Mouse (Mus musculus) kidney, embryonic 15.5 days (tissue): ENCODE results near the gene Lrp5. TPM values are rescaled to one million over a fixed set of nuclear protein-coding genes. Genes with fewer than 3 reads are reported as not detected.

Experiments
- ATAC-seq: fragments of 200-750 bp; cut with Nextera tagmentation; replicated peaks from 2 replicates; pipeline ENCODE4 v1.8.0; 2017; ENCODE audit warnings: moderate TSS enrichment; ENCODE audit not compliant: low FRiP score
- H3K27ac ChIP-seq: fragments of 300-500 bp; sonication (generic); 2 replicates; pipeline ENCODE4 v1.5.1; 2015; ENCODE audit warnings: mild to moderate bottlenecking, inconsistent platforms
- H3K27me3 ChIP-seq: fragments of 300-500 bp; sonication (generic); 2 replicates; pipeline ENCODE4 v1.6.1; 2015; ENCODE audit warnings: inconsistent platforms
- H3K36me3 ChIP-seq: fragments of 300-500 bp; sonication (generic); 2 replicates; pipeline ENCODE4 v1.6.1; 2015; ENCODE audit warnings: inconsistent platforms
- H3K4me1 ChIP-seq: fragments of 300-500 bp; sonication (generic); 2 replicates; pipeline ENCODE4 v1.6.1; 2015; ENCODE audit warnings: inconsistent platforms
- H3K4me2 ChIP-seq: fragments of 300-500 bp; sonication (generic); 2 replicates; pipeline ENCODE4 v1.6.1; 2015; ENCODE audit warnings: moderate library complexity, mild to moderate bottlenecking, inconsistent platforms
- H3K4me3 ChIP-seq: fragments of 300-500 bp; sonication (generic); replicated peaks from 2 replicates; pipeline ENCODE4 v1.5.1; 2015; ENCODE audit warnings: mild to moderate bottlenecking, inconsistent platforms
- H3K9ac ChIP-seq: fragments of 300-500 bp; sonication (generic); 2 replicates; pipeline ENCODE4 v1.6.1; 2015; ENCODE audit warnings: mild to moderate bottlenecking, inconsistent platforms
- H3K9me3 ChIP-seq: fragments of 300-500 bp; sonication (generic); replicated peaks from 2 replicates; pipeline ENCODE4 v1.6.1; 2016; ENCODE audit warnings: inconsistent platforms
- WGBS: fragments of 180-500 bp; shearing (Covaris S2); methylation state at CpG from one replicate; pipeline ENCODE4 v1.1.7; 2015; ENCODE audit warnings: mixed read lengths; 5-methylcytosine and 5-hydroxymethylcytosine counted together
- polyA plus RNA-seq: library from polyadenylated mRNA; unstranded; fragments of >200 nt; fragmentation: Nextera tagmentation; extraction: Ambion mirVana; gene quantifications from 2 replicates; pipeline ENCODE4 v1.2.1, GENCODE M21; 2015

Lrp5 gene
- 5.8 and 6.9 TPM in 2 replicates for polyA plus RNA-seq

DNA sequence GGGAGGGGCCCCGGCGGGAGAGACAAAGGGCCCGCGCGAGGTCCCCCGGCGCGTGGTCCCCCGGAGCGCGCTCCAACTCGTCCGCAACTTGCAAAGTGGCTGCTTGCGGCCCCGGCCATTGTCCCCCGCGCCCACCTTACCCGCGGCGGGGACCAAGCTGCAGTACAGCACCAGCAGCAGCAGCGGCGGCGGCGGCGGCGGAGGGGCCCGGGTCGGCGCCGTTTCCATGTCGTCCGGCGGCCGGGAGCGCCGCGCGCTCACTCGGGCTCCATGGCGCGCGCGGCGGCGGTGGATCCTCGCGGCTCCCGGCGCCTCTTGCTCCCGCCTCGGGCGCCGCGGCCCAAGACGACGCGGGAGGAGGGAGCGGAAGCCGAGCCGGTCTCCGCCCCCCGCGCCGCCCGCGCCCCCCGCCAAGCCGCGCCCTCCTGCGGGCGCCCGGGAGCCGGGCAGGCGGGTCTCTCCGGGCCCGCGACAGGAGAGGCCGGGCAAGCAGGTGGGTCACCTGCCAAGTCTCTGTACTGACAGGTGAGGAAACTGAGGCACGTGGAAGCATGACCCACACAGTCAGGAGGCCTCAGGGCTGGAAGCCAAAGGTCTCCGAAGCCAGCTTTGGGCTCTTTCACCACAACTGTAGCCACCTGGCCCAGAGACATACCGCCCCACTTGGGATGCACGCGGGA is at the start of gene Lrp5:
Gene Lrp5 (minus strand): TSS at position 350 of the 680 bp plus-strand sequence.
- Histone ChIP-seq H3K4me1 (peaks cover 61% of the 10 kb centered on the region), H3K36me3 (no peaks in the 10 kb centered on the region), H3K9ac (peak within 1 kb of the TSS; percentile 97), H3K27me3 (no peaks in the 10 kb centered on the region), H3K4me2 (peak within 1 kb of the TSS; percentile 93), H3K4me3 (peak within 1 kb of the TSS; percentile 99), H3K9me3 (no peaks in the 10 kb centered on the region), H3K27ac (peak within 1 kb of the TSS; percentile 78)
- WGBS: under 1% methylated on average over 65 of the region's 83 CpGs
- peak; percentile 68 for ATAC-seq

DNA sequence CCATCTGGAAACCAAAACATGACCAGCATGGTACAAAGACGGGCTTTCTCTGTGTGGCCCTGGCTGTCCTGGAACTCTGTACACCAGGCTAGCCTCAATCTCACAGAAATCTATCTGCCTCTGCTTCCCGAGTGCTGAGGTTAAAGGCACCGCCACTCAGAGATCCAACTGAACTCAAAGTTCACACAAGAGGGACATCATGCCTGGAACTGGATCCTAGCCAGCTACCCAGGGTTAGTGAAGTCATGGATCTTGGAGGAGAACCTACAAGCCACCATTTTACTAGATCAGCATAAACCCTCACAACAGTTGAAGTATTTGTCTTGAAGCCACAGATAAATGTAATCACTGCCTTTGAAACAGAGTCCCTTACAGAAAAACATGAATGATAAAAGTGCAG is 49.6 kb upstream of the Lrp5 start:
- Histone ChIP-seq H3K9ac (no peak overlapping the region), H3K27ac (no peak overlapping the region), H3K9me3 (no peaks in the 10 kb centered on the region), H3K4me2 (no peak overlapping the region), H3K4me1 (no peaks in the 10 kb centered on the region), H3K4me3 (no peak overlapping the region), H3K27me3 (no peaks in the 10 kb centered on the region), H3K36me3 (no peaks in the 10 kb centered on the region)
- 83% methylated on average over 3 of the region's 3 CpGs for WGBS
- ATAC-seq: no peak

DNA sequence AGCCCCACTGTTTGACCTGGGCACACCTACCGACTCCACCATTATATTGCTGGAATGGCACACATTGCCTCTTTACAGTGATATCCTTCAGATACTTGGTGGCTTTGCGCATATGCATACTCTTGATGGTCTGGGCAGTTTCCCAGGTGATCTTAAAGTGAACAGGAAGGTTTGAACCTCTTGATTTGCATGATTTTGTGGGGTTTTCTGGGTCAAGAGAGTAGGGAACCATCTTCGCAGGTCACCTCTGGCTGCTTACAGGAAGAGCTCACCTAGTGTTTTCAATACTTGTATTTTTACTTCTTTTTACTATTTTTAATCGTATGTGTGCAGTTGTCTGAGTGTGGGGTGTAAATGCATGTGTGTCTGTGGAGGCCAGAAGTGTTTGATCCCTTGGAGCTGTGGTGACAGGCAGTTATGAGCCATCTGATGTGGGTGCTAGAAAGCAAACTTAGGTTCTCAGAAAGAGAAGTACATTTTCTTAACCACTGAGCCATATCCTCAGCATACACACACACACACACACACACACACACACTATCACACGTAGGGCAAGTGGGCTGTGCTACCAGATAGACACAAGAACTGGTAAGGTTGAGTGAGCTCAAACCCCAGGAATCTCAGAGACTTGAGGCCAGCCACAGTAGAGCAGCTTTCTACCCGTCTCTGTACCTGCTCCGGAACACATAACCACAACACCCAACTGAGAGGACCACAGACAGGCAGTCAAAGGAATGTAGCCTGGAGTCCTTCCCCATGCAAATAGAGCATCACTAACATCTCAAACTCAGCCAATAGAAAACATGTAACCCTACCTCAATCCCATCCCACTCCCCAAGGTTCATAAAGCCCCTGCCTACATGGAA is 44.6 kb upstream of the Lrp5 start:
- no peaks in the 10 kb centered on the region for H3K4me1 ChIP-seq

DNA sequence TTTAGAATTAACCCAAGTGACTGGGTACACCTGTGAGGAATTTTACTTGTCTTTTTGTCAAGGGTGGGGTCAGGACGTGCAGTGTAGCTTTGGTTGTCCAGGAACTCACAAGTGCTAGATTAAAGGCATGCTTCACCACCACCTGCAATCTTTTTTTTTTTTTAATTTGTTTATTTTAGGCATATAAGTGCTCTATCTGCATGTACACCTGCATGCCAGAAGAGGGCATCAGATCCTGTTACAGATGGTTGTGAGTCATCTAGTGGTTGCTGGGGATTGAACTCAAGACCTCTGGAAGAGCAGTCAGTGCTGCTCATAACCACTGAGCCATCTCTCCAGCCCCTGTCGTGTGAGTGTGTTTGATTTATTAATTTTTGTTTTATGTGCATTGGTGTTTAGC is 42.5 kb upstream of the Lrp5 start:
- 67% methylated on average over 2 of the region's 2 CpGs for WGBS
- Histone ChIP-seq H3K4me2 (no peak overlapping the region), H3K27ac (no peak overlapping the region), H3K9ac (no peak overlapping the region), H3K4me3 (no peak overlapping the region), H3K4me1 (no peaks in the 10 kb centered on the region), H3K9me3 (0 out of 2 replicates have a peak, but pooled peaks cover under 1% of the 10 kb centered on the region), H3K27me3 (no peaks in the 10 kb centered on the region), H3K36me3 (no peaks in the 10 kb centered on the region)
- ATAC-seq: no peak

More for the DNA sequence above, 44.6 kb upstream of the Lrp5 start:
- Histone ChIP-seq H3K9me3 (no peaks in the 10 kb centered on the region), H3K27ac (no peak overlapping the region), H3K4me3 (no peak overlapping the region), H3K9ac (no peak overlapping the region), H3K36me3 (no peaks in the 10 kb centered on the region), H3K4me2 (no peak overlapping the region), H3K27me3 (no peaks in the 10 kb centered on the region)
- WGBS: 77% methylated on average over 7 of the region's 7 CpGs
- no peak for ATAC-seq

DNA sequence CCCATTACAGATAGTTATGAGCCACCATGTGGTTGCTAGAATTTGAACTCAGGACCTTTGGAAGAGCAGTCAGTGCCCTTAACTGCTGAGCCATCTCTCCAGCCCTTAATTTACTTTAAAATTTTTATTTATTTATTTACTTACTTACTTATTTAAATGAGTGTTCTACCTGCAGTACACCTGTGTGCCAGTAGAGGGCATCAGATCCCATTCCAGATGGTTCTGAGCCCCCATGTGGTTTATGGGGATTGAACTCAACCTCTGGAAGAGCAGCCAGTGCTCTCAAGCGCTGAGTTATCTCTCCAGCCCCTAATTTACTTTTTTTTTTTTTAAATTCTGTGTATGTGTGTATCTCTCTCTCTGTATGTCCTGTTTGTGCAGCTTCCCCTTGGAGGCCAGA is 38.4 kb upstream of the Lrp5 start:
- Histone ChIP-seq H3K4me3 (no peak overlapping the region), H3K4me1 (0 out of 2 replicates have a peak, but pooled peaks cover 2% of the 10 kb centered on the region), H3K27ac (no peak overlapping the region), H3K9ac (no peak overlapping the region), H3K9me3 (0 out of 2 replicates have a peak, but pooled peaks cover 2% of the 10 kb centered on the region), H3K36me3 (no peaks in the 10 kb centered on the region; the same call in 1 of the 2 replicates), H3K27me3 (no peaks in the 10 kb centered on the region), H3K4me2 (no peak overlapping the region)
- 18% methylated on average over 1 of the region's 1 CpGs for WGBS
- ATAC-seq: no peak

DNA sequence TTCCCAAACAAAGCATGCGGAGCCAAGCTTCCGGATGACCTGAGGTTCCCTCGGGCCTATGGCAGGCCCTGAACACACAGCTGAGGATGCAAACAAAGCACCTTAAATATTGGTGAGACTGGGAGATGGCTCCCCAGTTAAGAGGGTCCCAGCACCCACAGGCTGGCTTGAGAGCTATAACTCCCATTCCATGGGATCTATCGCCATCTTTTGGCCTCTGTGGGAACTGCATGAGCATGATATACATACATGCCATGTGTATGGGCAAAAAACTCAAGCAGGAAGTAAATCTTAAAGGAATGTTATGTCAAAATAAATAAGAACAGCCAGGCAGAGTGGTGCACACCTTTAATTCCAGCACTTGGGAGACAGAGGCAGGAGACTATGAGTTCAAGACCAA is 37.5 kb upstream of the Lrp5 start:
- Histone ChIP-seq H3K9me3 (0 out of 2 replicates have a peak, but pooled peaks cover 2% of the 10 kb centered on the region), H3K4me3 (no peak overlapping the region), H3K4me1 (peaks cover 11% of the 10 kb centered on the region), H3K27ac (no peak overlapping the region), H3K4me2 (no peak overlapping the region), H3K27me3 (no peaks in the 10 kb centered on the region), H3K9ac (no peak overlapping the region), H3K36me3 (no peaks in the 10 kb centered on the region; the same call in 1 of the 2 replicates)
- WGBS: 77% methylated on average over 4 of the region's 4 CpGs
- ATAC-seq: no peak

DNA sequence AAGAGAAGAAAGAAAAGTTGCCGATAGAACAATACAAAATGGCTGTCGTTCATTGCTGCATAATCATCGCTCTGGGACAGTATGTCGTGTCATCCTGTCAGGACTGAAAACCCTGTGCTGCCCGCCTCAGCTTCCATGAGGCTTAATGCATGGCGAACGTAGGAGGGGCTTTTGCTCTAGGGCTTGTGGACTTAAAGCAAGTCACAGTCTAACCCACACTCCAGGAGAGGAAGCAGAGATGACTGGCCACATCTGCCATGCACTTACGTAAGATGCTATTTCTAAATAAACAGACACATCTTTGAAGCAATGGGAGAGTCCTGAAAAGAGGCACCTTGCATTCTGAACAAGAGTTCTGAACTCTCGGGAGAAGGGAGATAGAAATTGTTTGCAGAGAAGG is 36.8 kb upstream of the Lrp5 start:
- no peak for ATAC-seq
- no peaks in the 10 kb centered on the region for H3K27me3 ChIP-seq
- H3K4me3 ChIP-seq: no peak overlapping the region
- H3K9ac ChIP-seq: no peak overlapping the region
- 93% methylated on average over 9 of the region's 9 CpGs for WGBS
- H3K9me3 ChIP-seq: 0 out of 2 replicates have a peak, but pooled peaks cover 2% of the 10 kb centered on the region
- H3K27ac ChIP-seq: no peak overlapping the region
- H3K4me1 ChIP-seq: peaks cover 16% of the 10 kb centered on the region
- no peak overlapping the region for H3K4me2 ChIP-seq
- peaks cover 3% of the 10 kb centered on the region; the same call in 1 of the 2 replicates for H3K36me3 ChIP-seq

DNA sequence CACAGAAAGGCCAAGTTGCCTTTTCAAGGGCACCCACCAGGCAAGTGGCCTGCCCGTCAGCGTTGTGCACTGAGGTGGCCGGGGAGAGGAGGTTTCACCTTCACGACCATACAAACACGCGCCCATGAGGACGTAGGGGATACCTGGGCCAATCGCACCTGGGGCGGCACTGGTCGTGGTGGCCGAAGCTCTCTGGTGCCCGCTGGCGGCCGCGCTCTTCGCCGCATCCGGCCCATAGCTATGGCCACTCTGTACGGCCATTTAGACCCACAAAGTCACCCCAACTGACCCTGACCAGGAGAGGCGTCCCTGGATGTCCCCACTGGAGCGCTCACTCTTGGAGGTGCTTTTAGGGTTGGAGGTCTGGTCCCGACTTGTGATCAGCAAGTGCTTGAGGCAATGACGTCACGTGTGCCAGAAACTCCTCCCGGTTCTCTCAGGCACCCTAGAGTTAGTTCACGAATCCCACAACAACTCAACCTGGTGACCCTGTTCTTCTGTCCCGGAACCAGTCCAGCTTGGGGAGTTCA is 33.1 kb upstream of the Lrp5 start:
- WGBS: 2% methylated on average over 27 of the region's 27 CpGs
- no peaks in the 10 kb centered on the region for H3K27me3 ChIP-seq

DNA sequence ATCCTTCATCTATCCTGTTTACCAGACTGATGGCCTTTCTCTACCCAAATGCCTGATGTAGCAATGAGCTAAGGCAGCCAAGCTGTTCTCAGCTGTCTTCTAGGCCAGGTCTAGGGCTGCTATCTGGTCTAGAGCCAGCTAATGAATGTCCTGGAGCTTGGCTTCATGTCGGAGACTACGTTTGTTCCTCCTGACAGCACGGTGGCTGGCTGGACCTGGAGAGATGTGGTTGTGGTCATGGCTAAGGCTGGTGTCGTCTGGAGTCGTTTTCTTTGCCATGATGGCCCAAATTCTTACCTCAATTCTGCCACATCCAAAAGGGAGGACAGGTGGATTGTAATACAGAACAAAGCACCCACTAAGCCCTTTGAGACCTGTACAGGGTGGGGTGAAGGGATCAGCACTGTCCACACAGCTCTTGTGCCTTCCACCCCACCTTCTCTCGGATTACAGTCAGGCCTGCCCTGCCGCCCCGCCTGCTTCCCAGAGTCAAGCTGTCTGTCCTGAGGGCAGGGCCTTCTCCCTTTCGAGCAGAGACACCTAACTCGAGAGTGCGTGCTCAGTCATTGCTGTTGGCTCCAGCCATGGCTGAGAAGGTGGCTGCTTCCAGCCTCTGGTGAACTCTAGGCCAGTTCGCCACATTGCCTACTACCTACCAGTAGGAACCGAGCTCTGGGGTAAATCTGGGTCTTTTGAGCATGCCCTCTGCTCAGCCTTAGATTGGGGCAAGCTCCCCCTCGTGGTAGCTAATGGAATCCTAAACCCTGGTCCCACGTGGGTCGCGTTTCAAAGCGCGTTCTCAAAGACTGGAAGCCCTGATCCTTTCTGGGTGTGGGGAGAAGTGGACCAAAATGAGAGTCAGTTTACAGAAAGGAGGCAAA is 32.4 kb upstream of the Lrp5 start:
- H3K4me3 ChIP-seq: peak overlapping the region; percentile 46
- peaks cover 16% of the 10 kb centered on the region for H3K4me1 ChIP-seq
- peak overlapping the region; percentile 47 for H3K9ac ChIP-seq
- ATAC-seq: peak; percentile 72
- peaks cover 46% of the 10 kb centered on the region for H3K36me3 ChIP-seq
- peak overlapping the region; percentile 75 for H3K4me2 ChIP-seq
- H3K9me3 ChIP-seq: 0 out of 2 replicates have a peak, but pooled peaks cover under 1% of the 10 kb centered on the region
- H3K27me3 ChIP-seq: no peaks in the 10 kb centered on the region
- H3K27ac ChIP-seq: peak overlapping the region; percentile 34
- 39% methylated on average over 19 of the region's 19 CpGs for WGBS

More for the DNA sequence above, 33.1 kb upstream of the Lrp5 start:
- 0 out of 2 replicates have a peak, but pooled peaks cover 2% of the 10 kb centered on the region for H3K9me3 ChIP-seq
- H3K4me3 ChIP-seq: peak overlapping the region; percentile 46
- H3K4me1 ChIP-seq: peaks cover 16% of the 10 kb centered on the region
- peak overlapping the region; percentile 34 for H3K27ac ChIP-seq
- H3K36me3 ChIP-seq: peaks cover 41% of the 10 kb centered on the region
- peak overlapping the region; percentile 47 for H3K9ac ChIP-seq
- ATAC-seq: peak; percentile 85
- peak overlapping the region; percentile 75 for H3K4me2 ChIP-seq

DNA sequence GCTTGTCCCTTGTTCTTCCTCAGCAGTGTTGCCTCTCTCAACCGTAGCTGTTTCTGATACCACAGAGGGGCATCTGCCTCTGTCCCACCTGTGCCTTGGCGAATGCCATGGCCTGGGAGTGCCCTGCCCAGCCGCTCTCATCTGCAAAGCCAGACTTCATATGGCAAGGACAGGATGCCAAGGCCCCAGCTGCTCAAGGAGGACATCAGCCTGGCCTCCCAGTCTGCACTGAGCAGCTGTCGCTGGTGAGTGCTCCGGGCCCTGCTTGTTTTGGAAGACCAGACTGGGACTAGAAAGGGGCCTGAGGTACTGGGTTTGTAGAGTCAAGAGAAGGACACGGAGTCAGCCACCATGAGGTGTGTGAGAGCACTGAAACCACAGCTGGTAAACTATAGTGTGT is 28.0 kb upstream of the Lrp5 start:
- no peak overlapping the region for H3K9ac ChIP-seq
- peaks cover 13% of the 10 kb centered on the region for H3K4me1 ChIP-seq
- no peak overlapping the region for H3K27ac ChIP-seq
- peaks cover 52% of the 10 kb centered on the region for H3K36me3 ChIP-seq
- no peaks in the 10 kb centered on the region for H3K9me3 ChIP-seq
- ATAC-seq: no peak
- H3K4me3 ChIP-seq: no peak overlapping the region
- no peaks in the 10 kb centered on the region for H3K27me3 ChIP-seq
- H3K4me2 ChIP-seq: no peak overlapping the region
- WGBS: 91% methylated on average over 6 of the region's 6 CpGs

DNA sequence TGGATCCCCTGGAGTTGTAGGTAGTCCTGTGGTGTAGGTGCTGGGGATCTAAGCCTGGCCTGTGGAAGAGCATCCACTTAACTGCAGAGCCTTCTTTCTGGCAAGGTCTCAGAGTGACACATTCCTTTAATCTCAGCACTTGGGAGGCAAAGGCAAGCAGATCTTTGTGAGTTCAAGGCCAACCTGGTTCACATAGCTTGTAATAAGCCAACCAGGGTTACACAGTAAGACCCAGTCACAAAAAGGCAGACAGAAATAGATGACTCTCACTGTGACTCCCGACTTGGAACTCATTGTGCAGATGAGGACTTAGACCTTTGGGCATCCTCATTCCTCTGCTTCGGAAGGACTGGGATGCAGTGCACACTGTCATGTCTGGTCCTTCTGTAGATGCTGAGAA is 24.1 kb upstream of the Lrp5 start:
- Histone ChIP-seq H3K36me3 (peaks cover 22% of the 10 kb centered on the region), H3K4me3 (no peak overlapping the region)
- WGBS: 89% methylated on average over 2 of the region's 2 CpGs

More for the DNA sequence above, 24.1 kb upstream of the Lrp5 start:
- H3K4me2 ChIP-seq: no peak overlapping the region
- no peaks in the 10 kb centered on the region for H3K27me3 ChIP-seq
- no peaks in the 10 kb centered on the region for H3K9me3 ChIP-seq
- no peak overlapping the region for H3K27ac ChIP-seq
- no peak for ATAC-seq
- H3K4me1 ChIP-seq: peaks cover 15% of the 10 kb centered on the region
- no peak overlapping the region for H3K9ac ChIP-seq
